Mouse (Mus musculus) kidney, embryonic 16.5 days (tissue): ENCODE data around the gene Cemip. TPM values are rescaled to one million over a fixed set of nuclear protein-coding genes. Genes with fewer than 3 reads are reported as not detected.

Experiments
- ATAC-seq: fragments of 200-750 bp; cut with Nextera tagmentation; 2 replicates; pipeline ENCODE4 v1.8.0; 2017; ENCODE audit warnings: moderate TSS enrichment; ENCODE audit not compliant: low FRiP score, low TSS enrichment
- H3K27ac ChIP-seq: fragments of 300-500 bp; sonication (generic); 2 replicates; pipeline ENCODE4 v1.5.1; 2014; ENCODE audit warnings: low read length
- H3K27me3 ChIP-seq: fragments of 300-500 bp; sonication (generic); 2 replicates; pipeline ENCODE4 v1.6.1; 2014; ENCODE audit warnings: low read length, control low read depth, mixed read lengths; ENCODE audit not compliant: insufficient read depth
- H3K36me3 ChIP-seq: fragments of 300-500 bp; sonication (generic); 2 replicates; pipeline ENCODE4 v1.6.1; 2014; ENCODE audit warnings: low read length, control low read depth, mixed read lengths; ENCODE audit not compliant: insufficient read depth
- H3K4me1 ChIP-seq: fragments of 300-500 bp; sonication (generic); 2 replicates; pipeline ENCODE4 v1.6.1; 2014; ENCODE audit warnings: low read length, control low read depth, mixed read lengths; ENCODE audit not compliant: insufficient read depth
- H3K4me2 ChIP-seq: fragments of 300-500 bp; sonication (generic); replicated peaks from 2 replicates; pipeline ENCODE4 v1.6.1; 2014; ENCODE audit warnings: low read depth, low read length
- H3K4me3 ChIP-seq: fragments of 300-500 bp; sonication (generic); 2 replicates; pipeline ENCODE4 v1.5.1; 2014; ENCODE audit warnings: mild to moderate bottlenecking, low read length
- H3K9ac ChIP-seq: fragments of 300-500 bp; sonication (generic); replicated peaks from 2 replicates; pipeline ENCODE4 v1.6.1; 2014; ENCODE audit warnings: low read length
- H3K9me3 ChIP-seq: fragments of 300-500 bp; sonication (generic); 2 replicates; pipeline ENCODE4 v1.6.1; 2016; ENCODE audit warnings: low read length, control low read depth
- WGBS: fragments of 180-500 bp; shearing (Covaris S2); extraction: QIAGEN DNeasy Blood & Tissue Kit; methylation state at CpG from one replicate; pipeline ENCODE4 v1.1.7; 2014; 5-methylcytosine and 5-hydroxymethylcytosine counted together
- polyA plus RNA-seq: library from polyadenylated mRNA; unstranded; fragments of >200 nt; fragmentation: Nextera tagmentation; extraction: Ambion mirVana; gene quantifications from 2 replicates; pipeline ENCODE4 v1.2.1, GENCODE M21; 2015

Cemip gene
- polyA plus RNA-seq, 1 experiment from 2014 or later = 0.26 TPM

- ATAC-seq = no peak
- WGBS = 77% methylated on average over 2 of the region's 2 CpGs
- H3K27ac ChIP-seq = no peak overlapping the region
Observed at GRCm38 (mm10) chr7:83982566-83982965, 103.7 kb downstream of the Cemip start.

GRCm38 (mm10) chr7:83978945-83979536 lies 107.3 kb downstream of the Cemip start:
- 30% methylated on average over 1 of the region's 1 CpGs for WGBS
- no peak overlapping the region for H3K4me3 ChIP-seq
- ATAC-seq = no peak

More at GRCm38 (mm10) chr7:83982566-83982965, 103.7 kb downstream of the Cemip start:
- no peaks in the 10 kb centered on the region for H3K27me3 ChIP-seq
- no peak overlapping the region for H3K4me2 ChIP-seq
- no peaks in the 10 kb centered on the region for H3K4me1 ChIP-seq
- no peak overlapping the region for H3K9ac ChIP-seq
- H3K36me3 ChIP-seq = no peaks in the 10 kb centered on the region
- H3K9me3 ChIP-seq = no peaks in the 10 kb centered on the region
- no peak overlapping the region for H3K4me3 ChIP-seq

GRCm38 (mm10) chr7:83978410-83978809 lies 107.9 kb downstream of the Cemip start:
- WGBS = 88% methylated on average over 1 of the region's 1 CpGs
- Histone ChIP-seq H3K4me2 (no peak overlapping the region), H3K27me3 (no peaks in the 10 kb centered on the region), H3K4me3 (no peak overlapping the region), H3K36me3 (no peaks in the 10 kb centered on the region), H3K9me3 (no peaks in the 10 kb centered on the region), H3K9ac (no peak overlapping the region), H3K27ac (no peak overlapping the region), H3K4me1 (no peaks in the 10 kb centered on the region)
- no peak for ATAC-seq

More at GRCm38 (mm10) chr7:83978945-83979536, 107.3 kb downstream of the Cemip start:
- Histone ChIP-seq H3K27ac (no peak overlapping the region), H3K4me2 (no peak overlapping the region), H3K9ac (no peak overlapping the region), H3K36me3 (no peaks in the 10 kb centered on the region), H3K4me1 (no peaks in the 10 kb centered on the region), H3K27me3 (no peaks in the 10 kb centered on the region), H3K9me3 (no peaks in the 10 kb centered on the region)

- no peaks in the 10 kb centered on the region for H3K36me3 ChIP-seq
- WGBS = 88% methylated on average over 6 of the region's 6 CpGs
- H3K4me2 ChIP-seq = no peak overlapping the region
- no peak overlapping the region for H3K9ac ChIP-seq
- no peak for ATAC-seq
- no peaks in the 10 kb centered on the region for H3K9me3 ChIP-seq
- H3K27me3 ChIP-seq = no peaks in the 10 kb centered on the region
- no peak overlapping the region for H3K27ac ChIP-seq
- H3K4me1 ChIP-seq = no peaks in the 10 kb centered on the region
- H3K4me3 ChIP-seq = no peak overlapping the region
Observed at GRCm38 (mm10) chr7:83976413-83976958, 109.8 kb downstream of the Cemip start.

GRCm38 (mm10) chr7:83975283-83975682 lies 111.0 kb downstream of the Cemip start:
- H3K4me2 ChIP-seq = no peak overlapping the region
- no peak for ATAC-seq
- H3K4me3 ChIP-seq = no peak overlapping the region
- no peaks in the 10 kb centered on the region for H3K36me3 ChIP-seq
- H3K4me1 ChIP-seq = no peaks in the 10 kb centered on the region
- no peaks in the 10 kb centered on the region for H3K27me3 ChIP-seq
- H3K27ac ChIP-seq = no peak overlapping the region
- H3K9me3 ChIP-seq = no peaks in the 10 kb centered on the region
- 81% methylated on average over 6 of the region's 6 CpGs for WGBS
- H3K9ac ChIP-seq = no peak overlapping the region

DNA sequence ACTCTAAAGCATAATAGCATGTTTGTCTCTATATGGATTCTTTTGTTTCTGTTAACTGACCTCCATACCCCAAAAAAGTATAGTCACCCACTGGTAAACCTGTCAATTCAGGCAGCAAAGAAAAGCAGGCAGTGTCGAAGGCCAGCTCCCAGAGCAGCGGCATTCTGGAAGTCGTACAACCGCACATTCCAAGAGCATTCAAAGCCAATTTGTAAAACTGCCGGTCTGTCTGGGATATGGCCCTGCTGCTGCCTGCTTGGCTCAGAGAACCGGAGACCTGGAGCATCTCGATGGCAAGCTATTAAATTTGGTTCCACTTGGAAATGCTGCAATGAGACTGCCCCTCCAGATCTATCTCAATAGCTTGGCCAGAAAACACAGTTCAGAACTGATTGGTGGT lies 113.8 kb downstream of the Cemip start:
- H3K36me3 ChIP-seq = no peaks in the 10 kb centered on the region
- no peak overlapping the region for H3K4me3 ChIP-seq
- H3K9ac ChIP-seq = no peak overlapping the region
- no peaks in the 10 kb centered on the region for H3K4me1 ChIP-seq
- no peak overlapping the region for H3K27ac ChIP-seq
- WGBS = 52% methylated on average over 7 of the region's 7 CpGs
- H3K27me3 ChIP-seq = no peaks in the 10 kb centered on the region
- H3K9me3 ChIP-seq = no peaks in the 10 kb centered on the region
- ATAC-seq = no peak
- H3K4me2 ChIP-seq = no peak overlapping the region

- H3K4me3 ChIP-seq = no peak overlapping the region
- no peaks in the 10 kb centered on the region for H3K9me3 ChIP-seq
- ATAC-seq = no peak
- no peaks in the 10 kb centered on the region for H3K4me1 ChIP-seq
- H3K27me3 ChIP-seq = no peaks in the 10 kb centered on the region
- no peak overlapping the region for H3K4me2 ChIP-seq
- no peaks in the 10 kb centered on the region for H3K36me3 ChIP-seq
- H3K9ac ChIP-seq = no peak overlapping the region
- no peak overlapping the region for H3K27ac ChIP-seq
- WGBS = 64% methylated on average over 5 of the region's 5 CpGs
Observed at GRCm38 (mm10) chr7:83966047-83966818, 120.1 kb downstream of the Cemip start.

DNA sequence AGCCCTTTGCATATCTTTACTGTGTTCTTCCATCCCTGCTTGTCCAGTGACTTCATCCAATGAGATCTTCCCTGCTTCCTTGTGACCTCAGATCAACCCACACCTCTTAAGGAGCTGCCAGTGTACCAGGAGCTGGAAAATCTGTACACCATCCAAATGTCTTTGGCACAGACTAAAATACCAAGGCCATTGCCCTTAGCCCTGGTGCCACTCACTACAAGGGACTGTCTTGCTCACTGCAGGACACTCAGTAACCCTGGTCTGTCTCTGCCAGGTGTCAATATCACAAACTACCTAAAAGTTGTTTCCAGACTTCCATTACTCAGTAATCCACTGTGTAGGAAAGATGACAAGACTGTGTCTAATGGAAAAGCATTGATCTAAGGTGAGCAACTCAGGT lies 121.1 kb downstream of the Cemip start:
- Histone ChIP-seq H3K9ac (no peak overlapping the region), H3K4me3 (no peak overlapping the region), H3K36me3 (no peaks in the 10 kb centered on the region), H3K4me1 (no peaks in the 10 kb centered on the region), H3K27ac (no peak overlapping the region), H3K9me3 (no peaks in the 10 kb centered on the region), H3K4me2 (no peak overlapping the region), H3K27me3 (no peaks in the 10 kb centered on the region)
- ATAC-seq = no peak

DNA sequence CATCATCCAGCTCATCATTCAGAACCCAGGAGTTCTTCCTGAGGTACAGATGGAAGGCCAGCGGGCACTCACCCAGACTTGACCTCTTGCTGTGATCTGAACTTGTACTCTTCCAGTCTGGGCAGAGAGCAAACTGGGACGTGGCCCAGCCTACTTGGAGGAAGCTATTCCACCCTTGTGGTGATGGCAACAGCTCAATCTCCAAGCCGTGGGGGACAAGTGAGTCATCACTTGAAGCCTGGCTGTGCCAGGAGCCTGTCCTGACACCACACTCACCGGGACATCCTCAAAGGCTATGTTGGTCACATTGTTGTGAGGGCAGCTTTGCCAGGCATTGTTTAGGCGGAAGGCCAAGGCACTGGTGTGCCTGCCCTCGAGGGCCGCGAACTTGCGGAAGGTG lies 133.8 kb downstream of the Cemip start:
- no peak overlapping the region for H3K9ac ChIP-seq
- H3K9me3 ChIP-seq = no peaks in the 10 kb centered on the region
- no peaks in the 10 kb centered on the region for H3K4me1 ChIP-seq
- no peak overlapping the region for H3K4me2 ChIP-seq
- no peaks in the 10 kb centered on the region for H3K36me3 ChIP-seq
- no peak overlapping the region for H3K27ac ChIP-seq
- WGBS = 87% methylated on average over 9 of the region's 9 CpGs
- ATAC-seq = no peak
- H3K4me3 ChIP-seq = no peak overlapping the region
- H3K27me3 ChIP-seq = no peaks in the 10 kb centered on the region

DNA sequence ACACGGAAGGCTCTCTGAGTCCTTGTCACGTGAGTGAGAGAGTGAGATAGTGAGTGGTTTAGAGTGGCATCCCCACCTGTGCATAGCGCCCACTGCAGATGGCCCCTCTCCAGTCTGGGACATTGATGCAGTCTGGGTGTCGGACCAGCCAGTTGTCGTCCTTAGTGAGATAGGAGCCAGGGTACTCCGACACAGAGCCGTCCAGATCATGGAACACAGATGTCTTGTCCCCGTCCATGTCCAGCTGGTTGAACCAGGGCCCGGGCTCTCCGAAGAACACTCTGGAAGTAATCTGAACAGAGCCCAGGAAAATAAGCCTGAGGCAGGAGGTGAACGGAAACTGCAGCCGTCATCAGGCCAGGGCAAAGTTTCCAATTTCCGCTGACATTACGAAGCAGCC lies 135.0 kb downstream of the Cemip start:
- no peaks in the 10 kb centered on the region for H3K27me3 ChIP-seq
- 76% methylated on average over 14 of the region's 14 CpGs for WGBS
- no peaks in the 10 kb centered on the region for H3K4me1 ChIP-seq
- no peak for ATAC-seq
- H3K27ac ChIP-seq = no peak overlapping the region
- no peak overlapping the region for H3K4me3 ChIP-seq
- no peak overlapping the region for H3K9ac ChIP-seq
- no peak overlapping the region for H3K4me2 ChIP-seq
- no peaks in the 10 kb centered on the region for H3K9me3 ChIP-seq
- no peaks in the 10 kb centered on the region for H3K36me3 ChIP-seq
